Mouse (Mus musculus) monocyte, adult 5-6 weeks (primary cell): ENCODE measurements around the gene Hoxd10. TPM values are rescaled to one million over a fixed set of nuclear protein-coding genes. Genes with fewer than 3 reads are reported as not detected.

Source experiments
- ATAC-seq: fragments of 153-309, 156-312 bp; replicated peaks from 2 replicates; pipeline ENCODE4 v1.8.0; 2017; ENCODE audit warnings: mild to moderate bottlenecking; ENCODE audit not compliant: low TSS enrichment, insufficient number of reproducible peaks, severe bottlenecking, poor library complexity, low FRiP score
- total RNA-seq: library from RNA; stranded (forward); fragments of 200-1000, 200-491, 200-594 nt; gene quantifications from 3 replicates; pipeline ENCODE4 v1.2.3, GENCODE M21; 2017

Gene Hoxd10
- total RNA-seq, 1 experiment from 2014 or later = not detected

DNA sequence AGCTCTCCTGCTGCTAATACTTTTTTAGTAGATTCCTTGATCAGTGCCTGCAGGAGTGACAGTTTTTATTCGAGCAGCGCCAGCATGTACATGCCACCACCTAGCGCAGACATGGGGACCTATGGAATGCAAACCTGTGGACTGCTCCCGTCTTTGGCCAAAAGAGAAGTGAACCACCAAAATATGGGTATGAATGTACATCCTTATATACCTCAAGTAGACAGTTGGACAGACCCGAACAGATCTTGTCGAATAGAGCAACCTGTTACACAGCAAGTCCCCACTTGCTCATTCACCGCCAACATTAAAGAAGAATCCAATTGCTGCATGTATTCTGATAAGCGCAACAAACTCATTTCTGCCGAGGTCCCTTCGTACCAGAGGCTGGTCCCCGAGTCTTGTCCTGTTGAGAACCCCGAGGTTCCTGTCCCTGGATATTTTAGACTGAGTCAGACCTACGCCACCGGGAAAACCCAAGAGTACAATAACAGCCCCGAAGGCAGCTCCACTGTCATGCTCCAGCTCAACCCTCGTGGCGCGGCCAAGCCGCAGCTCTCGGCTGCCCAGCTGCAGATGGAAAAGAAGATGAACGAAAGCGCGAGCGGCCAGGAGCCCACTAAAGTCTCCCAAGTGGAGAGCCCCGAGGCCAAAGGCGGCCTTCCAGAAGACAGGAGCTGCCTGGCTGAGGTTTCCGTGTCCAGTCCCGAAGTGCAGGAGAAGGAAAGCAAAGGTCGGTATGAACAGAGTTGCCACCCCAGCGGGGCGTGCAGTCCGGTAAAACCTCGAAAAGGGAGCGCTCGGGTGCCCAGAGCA is 477 bp downstream of the Hoxd10 start:
- ATAC-seq = no peak

DNA sequence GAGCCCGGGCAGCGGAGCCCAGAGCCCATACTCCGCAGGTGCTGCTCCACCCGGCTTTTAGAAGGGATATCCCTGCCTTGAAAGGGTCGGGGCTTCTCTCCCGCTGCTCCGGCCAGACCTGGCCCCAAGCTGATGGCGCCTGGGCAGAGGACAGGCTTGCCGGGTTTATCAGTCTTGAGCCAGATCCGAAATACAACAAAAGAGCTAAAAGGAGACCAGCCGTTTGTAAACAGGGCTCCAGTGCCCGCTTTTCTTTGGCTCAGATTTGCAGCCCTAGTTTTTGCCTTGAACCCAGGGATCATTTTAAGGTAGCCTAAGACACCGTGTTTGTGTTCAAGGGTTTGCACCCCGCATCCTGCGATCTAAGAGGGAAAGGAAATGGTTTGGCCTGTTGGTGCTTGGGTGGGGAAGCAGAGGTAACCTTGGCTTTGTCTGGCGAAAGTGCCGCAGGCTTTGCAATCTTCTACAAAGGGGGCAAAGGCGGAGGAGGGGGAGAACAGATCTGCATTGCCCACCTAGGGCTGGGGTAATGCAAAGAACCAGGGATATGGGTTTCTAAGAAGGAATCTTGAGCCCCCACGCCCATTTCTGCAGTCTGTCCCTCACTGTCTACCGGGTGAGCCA is 1.2 kb downstream of the Hoxd10 start:
- peak; percentile 38; the same call in 1 of the 2 replicates for ATAC-seq

DNA sequence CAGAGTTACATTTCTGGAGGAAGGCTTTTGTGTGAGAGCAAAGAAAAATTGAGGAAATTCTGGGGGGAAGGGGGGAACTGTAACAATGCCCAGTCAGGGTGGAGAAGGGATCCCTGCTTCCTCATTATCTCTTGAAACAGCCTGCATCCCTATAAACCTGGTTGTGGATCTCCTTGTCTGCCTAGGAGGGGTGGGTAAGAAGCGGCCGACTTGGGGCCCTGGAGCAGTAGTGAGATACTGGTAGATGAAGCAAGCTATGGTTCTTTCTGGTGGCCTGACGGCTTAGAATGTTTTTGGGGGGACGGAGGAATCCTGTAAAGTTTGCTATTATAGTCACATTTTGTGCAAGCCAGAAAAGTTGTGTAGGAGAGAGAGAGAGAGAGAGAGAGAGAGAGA is 1.7 kb downstream of the Hoxd10 start:
- no peak for ATAC-seq

DNA sequence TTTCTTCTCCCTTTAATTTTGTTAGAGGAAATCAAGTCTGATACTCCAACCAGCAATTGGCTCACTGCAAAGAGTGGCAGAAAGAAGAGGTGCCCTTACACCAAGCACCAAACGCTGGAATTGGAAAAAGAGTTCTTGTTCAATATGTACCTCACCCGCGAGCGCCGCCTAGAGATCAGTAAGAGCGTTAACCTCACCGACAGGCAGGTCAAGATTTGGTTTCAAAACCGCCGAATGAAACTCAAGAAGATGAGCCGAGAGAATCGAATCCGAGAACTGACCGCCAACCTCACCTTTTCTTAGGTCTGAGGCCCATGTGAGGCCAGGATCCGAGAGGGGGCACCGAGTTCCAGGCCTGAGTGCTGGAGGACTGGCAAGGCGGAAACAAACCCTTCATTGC is 2.3 kb downstream of the Hoxd10 start:
- no peak for ATAC-seq

DNA sequence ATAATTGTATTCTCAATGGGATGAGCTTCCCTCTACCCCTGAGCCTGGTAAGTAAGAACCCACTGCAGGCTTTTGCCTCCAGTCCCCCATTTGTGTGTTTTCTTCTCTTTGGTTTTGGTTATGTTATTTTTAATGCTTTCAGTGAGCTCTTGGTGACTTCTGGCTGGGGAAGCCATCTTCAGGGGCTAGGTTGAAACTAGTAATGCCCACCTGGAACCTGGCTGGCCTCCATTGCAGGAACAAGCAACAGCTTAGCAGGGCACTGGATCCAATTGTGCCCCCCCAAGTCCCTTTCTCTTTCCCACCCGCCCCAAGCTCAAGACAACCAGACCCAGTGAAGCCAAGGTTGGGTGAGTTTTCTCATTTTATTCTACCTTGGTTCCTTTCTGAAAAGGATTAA is 3.7 kb downstream of the Hoxd10 start:
- ATAC-seq = no peak

DNA sequence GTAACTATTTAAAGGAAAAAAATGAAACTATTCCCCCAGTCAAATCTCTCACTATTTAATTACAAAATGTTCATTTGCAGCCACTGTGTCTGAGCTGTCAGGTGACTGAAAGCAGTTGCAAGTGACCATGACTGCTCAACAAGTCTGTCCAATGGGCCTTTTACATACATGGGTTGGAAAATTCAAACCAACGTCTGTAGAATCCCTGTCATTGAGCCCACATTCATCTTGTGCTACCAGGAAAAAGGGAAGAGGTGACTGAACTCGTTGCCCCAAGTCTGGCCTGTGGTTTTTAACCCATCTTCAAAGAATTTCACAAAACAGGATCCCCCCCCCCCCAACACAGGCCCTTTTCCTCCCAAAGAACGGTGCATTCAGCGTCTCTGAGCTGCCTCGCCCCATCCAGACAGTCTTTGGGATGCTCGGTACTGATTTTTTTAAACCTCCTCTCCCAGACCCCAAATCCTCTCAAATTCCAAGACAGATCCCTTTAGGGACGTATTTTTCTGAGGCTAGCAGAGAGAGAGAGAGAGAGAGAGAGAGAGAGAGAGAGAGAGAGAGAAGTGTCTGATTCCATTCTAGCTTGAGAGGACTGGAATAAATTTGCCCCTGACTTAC is 4.2 kb downstream of the Hoxd10 start:
- no peak for ATAC-seq

DNA sequence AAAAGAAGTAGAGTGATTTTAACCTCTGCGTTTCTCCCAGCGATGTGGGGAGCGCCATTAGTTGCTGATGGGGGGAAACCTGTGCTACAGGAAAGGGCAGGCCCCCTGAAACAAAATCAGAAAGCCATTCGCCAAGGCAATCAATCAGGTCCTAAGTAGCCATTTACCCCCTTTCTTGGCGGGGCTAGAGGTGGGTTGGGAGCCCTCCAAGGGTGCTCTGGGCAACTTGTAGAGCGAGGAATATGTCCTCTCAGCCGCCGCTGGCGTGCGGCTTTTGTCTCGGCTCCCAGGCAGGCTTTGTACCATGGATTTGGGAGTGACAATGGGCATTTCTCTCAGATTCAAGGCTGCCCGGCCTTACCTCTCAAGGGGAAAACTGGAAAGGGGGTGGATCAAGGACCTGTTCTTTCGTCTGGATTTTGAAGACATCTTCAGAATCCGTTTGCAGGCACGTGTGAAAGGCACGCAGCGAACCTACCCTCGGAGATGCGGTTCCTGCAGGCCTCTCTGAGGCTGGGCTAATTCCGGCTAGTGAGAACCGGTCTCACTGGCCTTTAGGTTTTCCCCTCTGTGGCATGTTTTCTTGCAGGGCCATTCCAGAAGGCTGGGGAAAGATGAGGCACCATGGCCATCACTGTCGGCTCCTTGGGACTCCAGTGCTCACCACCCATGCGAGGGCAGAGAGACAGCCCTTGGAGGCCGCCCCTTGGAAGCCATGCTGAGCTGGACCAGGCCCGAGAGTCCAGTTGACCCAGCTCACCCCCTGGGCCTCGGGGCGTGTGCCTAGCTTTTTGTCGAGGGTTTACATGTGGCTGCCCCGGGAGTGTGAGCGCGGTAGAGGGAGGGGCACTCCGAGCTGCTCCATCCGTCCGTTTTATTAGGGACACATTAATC is 5.0 kb downstream of the Hoxd10 start:
- no peak for ATAC-seq

DNA sequence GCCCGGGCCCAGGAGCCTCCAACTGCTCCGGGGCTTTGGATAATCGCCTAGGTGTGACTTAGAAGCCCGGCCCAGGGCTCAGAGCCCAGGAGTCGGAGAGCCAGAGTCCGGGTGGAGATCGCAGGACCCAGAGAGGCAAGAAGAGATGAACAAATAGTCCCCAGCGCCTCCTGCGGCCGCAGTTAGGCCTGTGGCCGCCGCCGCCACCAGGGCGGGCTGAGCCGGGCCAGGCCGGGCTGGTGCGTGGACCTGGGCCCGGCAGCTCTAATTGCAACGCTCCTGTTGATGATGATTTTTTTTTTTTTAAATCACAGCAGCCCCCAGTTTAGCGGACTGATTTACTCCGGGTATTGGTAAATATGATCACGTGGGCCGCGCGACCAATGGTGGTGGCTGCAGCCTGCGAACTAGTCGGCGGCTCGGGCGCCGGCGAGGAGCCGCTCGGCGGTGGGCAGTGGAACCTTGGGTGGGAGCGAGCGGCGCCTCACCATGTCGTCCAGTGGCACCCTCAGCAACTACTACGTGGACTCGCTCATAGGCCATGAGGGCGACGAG is 5.9 kb downstream of the Hoxd10 start, which contains the start of gene Hoxd9:
TSS of gene Hoxd9 (plus strand) at position 161 of the 555 bp plus-strand sequence.
- ATAC-seq = no peak

DNA sequence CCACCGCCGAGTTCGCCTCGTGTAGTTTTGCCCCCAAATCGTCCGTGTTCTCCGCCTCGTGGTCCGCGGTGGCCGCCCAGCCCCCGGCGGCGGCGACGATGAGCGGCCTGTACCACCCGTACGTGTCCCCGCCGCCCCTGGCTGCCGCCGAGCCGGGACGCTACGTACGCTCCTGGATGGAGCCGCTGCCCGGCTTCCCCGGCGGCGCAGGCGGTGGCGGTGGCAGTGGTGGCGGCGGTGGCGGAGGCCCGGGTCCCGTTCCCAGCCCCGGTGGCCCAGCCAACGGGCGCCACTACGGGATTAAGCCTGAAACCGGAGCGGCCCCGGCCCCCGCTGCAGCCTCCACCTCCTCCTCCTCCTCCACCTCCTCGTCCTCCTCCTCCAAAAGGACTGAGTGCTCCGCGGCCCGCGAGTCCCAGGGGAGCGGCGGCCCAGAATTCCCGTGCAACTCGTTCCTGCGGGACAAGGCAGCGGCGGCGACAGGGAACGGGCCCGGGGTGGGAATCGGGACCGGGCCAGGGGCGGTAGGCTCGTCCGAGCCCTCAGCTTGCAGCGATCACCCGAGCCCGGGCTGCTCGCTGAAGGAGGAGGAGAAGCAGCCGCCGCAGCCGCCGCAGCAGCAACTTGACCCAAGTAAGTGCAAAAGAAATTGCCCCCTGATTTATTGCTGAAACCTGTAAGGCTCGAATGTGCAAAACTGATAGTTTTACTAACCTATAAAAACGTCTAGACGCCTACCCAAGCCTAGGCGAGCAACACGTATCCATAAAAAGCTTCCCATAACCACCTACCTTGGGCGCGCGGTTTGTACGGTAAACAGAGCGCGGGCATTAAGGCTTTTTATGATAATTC is 6.7 kb downstream of the Hoxd10 start:
- no peak for ATAC-seq

DNA sequence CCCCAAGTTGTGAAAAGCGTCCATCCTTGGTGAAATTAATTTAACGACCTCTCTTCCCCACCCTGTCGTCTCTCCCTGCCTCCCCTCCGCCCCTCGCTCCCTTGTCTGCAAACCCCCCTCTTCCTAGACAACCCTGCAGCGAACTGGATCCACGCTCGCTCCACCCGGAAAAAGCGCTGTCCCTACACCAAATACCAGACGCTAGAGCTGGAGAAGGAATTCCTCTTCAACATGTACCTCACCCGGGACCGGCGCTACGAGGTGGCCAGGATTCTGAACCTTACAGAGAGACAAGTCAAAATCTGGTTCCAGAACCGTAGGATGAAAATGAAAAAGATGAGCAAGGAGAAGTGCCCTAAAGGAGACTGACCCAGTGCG is 7.3 kb downstream of the Hoxd10 start:
- ATAC-seq = no peak

DNA sequence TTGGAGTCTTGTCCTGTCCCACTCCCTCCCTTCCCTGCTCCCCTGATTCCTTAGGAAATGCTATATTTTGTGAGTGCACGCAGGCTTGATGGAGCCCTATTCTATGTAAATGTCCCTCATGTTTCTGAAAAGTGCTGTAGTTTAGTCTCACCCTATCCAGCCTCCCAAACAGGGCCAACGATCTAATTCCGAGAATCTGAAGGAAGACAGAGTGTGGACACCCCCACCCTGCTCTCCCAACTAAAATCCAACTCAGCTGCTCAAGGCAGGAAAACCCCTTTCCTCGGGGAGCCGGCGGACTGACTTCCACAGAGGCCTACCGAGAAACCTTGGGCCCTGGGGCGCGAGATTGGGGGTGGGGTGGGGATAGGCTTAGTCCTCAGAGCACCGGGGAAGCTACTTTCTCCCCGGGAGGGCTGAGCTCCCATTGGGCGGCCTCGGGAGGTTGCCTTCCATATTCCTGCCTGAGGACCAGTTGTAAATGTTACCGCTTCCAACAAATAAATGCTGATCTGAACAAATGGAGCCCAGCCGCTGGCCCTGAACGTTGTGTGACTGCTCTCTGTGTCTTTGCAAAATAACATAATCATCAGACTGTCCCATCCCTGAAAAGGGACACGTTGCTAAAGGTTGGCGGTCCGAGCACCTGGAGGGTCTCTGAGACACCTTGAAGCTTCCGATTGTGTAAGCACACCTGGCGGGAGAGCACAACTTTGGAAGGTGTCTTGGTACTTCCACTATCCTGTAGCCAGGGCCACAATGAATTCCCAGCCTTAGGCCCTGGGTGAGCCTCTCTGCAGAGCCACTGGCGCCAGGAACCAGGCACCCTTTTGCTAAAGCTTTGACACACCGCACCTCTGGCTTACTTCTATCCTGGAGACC is 8.2 kb downstream of the Hoxd10 start:
- no peak for ATAC-seq

DNA sequence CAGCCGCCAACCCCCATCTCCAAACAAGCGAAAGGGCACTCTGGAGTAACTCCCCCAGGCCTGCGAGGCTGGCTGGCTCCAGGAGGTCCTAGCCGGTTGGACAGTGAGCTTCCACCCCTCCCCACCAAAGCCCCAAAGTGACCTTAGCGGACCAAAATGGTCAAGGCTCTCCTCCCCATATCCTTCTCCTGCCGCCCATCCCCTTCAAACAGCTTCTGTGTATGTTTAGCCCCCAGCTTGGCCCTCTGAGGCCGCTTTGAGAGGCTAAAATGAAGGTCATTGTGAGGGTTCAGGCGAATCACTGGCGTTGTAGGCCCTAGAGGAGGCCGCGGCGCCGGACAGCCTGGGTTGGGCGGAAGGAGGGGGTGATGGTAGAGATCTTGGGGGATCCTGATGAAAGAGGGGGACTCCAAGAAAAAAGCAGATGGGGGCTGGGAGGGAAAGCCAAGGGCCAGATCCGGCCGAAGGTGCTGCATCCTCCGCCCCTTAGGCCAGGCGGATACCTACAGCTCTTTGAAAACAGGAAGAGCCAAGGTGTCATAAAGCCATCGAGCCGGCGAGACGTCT is 8.9 kb downstream of the Hoxd10 start:
- no peak; the same call in 1 of the 2 replicates for ATAC-seq

DNA sequence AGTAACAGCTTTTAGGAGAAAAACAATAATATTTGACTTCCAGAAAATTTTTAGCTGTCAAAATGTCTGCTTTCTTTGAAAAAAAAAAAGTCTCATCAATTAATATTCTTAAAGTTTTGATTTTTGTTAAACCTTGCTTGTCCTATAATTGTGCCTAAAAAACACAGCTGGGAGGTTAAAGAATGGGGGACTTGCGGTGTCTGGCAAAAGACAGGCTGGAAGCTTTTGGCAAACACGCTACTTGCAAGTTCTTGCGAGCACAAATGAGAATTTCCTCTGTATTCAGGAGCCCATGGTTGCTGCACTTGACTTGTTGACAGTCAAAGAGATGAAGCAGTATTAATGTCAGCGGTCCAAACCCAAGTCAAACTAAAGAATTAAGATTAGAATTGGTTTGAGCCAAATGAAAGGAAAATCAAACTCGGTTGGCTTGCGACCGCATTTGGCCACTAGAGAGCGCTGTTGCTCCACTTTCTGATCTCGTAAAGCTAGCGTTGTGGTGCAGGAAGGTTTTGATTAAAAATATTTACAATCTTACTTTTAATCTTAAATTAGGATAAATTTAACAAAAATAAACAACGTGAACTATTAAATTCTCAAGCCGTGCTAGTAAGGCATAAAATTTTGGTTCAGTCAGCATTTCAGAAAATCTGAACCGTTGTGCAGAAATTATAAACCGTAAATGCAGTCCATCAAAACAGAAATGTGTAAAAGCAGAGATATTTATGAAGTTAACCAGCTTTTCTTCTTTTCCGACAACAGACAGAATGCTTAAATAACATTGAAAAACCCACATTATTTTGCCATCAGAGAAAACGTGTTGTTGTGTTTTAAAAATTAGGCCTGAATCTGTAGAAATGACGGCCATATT is 10.5 kb downstream of the Hoxd10 start:
- ATAC-seq = no peak

DNA sequence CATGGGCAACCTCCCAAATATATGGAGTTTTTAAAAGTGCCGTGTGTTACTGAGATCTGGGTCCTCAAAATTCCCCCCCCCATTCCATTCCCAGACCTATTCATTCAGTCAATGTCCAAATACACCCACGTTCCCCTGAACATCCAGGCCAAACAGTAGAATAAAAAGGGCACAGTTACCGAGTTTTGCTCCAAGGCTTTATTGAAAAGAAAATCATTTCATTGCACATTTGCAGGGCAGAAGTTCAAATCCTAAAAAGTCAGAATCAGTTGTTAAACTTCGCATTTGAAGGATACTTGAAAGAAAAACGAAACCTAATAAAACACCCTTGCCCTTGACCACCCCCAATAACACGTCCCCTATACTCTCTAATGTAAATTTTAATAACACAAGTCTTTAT is 11.1 kb downstream of the Hoxd10 start:
- no peak for ATAC-seq

DNA sequence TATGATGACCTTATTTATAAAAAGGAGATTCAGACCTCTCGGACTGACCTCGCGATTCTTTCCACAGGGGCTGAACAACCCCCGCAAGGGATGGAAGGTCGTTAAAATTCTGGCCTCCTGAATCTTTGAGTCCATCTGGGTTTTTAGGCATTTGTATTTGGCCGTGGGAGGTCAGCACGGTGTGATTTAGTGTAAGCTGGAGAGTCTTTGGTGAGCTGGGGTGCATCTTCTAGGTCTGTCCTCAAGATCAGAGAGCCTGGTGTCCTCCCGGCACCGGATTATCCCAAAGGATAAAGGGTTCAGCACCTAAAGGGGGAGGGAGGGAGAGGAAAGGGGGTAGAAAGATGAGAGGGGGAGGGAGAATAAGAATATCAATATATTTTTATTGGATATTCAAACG is 11.6 kb downstream of the Hoxd10 start:
- no peak for ATAC-seq
